Mouse (Mus musculus) stomach, postnatal 0 days (tissue): ENCODE results near the gene St3gal4.

Experiments used
- CTCF ChIP-seq: IDR thresholded peaks from 2 replicates; pipeline ENCODE4 v1.5.1; 2016; ENCODE audit warnings: antibody characterized with exemption, low read depth, mild to moderate bottlenecking, moderate library complexity
- EP300 ChIP-seq: optimal IDR thresholded peaks from 2 replicates; pipeline ENCODE3; 2016; ENCODE audit warnings: antibody characterized with exemption

GRCm38 (mm10) chr9:35017563-35017962 is 101.5 kb downstream of the St3gal4 start:
- TF ChIP-seq CTCF (no peak), EP300 (no peak)
